Mouse (Mus musculus) heart, embryonic 13.5 days (tissue): ENCODE results near the gene Jtb. TPM values are rescaled to one million over a fixed set of nuclear protein-coding genes. Genes with fewer than 3 reads are reported as not detected.

ENCODE experiments used
- ATAC-seq: fragments of 200-750 bp; cut with Nextera tagmentation; 2 replicates; pipeline ENCODE4 v1.8.0; 2017; ENCODE audit warnings: moderate TSS enrichment; ENCODE audit not compliant: insufficient number of reproducible peaks, low FRiP score, low TSS enrichment; ENCODE audit errors: extremely low read depth
- H3K27ac ChIP-seq: fragments of 300-500 bp; sonication (generic); replicated peaks from 2 replicates; pipeline ENCODE4 v1.5.1; 2015; ENCODE audit warnings: moderate library complexity, mild to moderate bottlenecking, inconsistent platforms
- H3K27me3 ChIP-seq: fragments of 300-500 bp; sonication (generic); replicated peaks from 2 replicates; pipeline ENCODE4 v1.6.1; 2015; ENCODE audit warnings: mild to moderate bottlenecking, inconsistent platforms
- H3K36me3 ChIP-seq: fragments of 300-500 bp; sonication (generic); 2 replicates; pipeline ENCODE4 v1.6.1; 2015; ENCODE audit warnings: mild to moderate bottlenecking, inconsistent platforms
- H3K4me1 ChIP-seq: fragments of 300-500 bp; sonication (generic); 2 replicates; pipeline ENCODE4 v1.6.1; 2015; ENCODE audit warnings: inconsistent platforms
- H3K4me2 ChIP-seq: fragments of 300-500 bp; sonication (generic); 2 replicates; pipeline ENCODE4 v1.6.1; 2015; ENCODE audit warnings: inconsistent platforms, mild to moderate bottlenecking, moderate library complexity
- H3K4me3 ChIP-seq: fragments of 300-500 bp; sonication (generic); 2 replicates; pipeline ENCODE4 v1.5.1; 2015; ENCODE audit warnings: moderate library complexity, mild to moderate bottlenecking, inconsistent platforms
- H3K9ac ChIP-seq: fragments of 300-500 bp; sonication (generic); 2 replicates; pipeline ENCODE4 v1.6.1; 2015; ENCODE audit warnings: inconsistent platforms, mild to moderate bottlenecking, moderate library complexity
- H3K9me3 ChIP-seq: fragments of 300-500 bp; sonication (generic); 2 replicates; pipeline ENCODE4 v1.6.1; 2016; ENCODE audit warnings: inconsistent platforms
- WGBS: fragments of 180-500 bp; shearing (Covaris S2); methylation state at CpG from one replicate; pipeline ENCODE4 v1.1.7; 2015; ENCODE audit warnings: mixed read lengths; 5-methylcytosine and 5-hydroxymethylcytosine counted together
- polyA plus RNA-seq: library from polyadenylated mRNA; unstranded; fragments of >200 nt; fragmentation: Nextera tagmentation; extraction: Ambion mirVana; gene quantifications from 2 replicates; pipeline ENCODE4 v1.2.1, GENCODE M21; 2015

The Jtb gene
- polyA plus RNA-seq, 1 experiment from 2014 or later = 72.2 TPM

DNA sequence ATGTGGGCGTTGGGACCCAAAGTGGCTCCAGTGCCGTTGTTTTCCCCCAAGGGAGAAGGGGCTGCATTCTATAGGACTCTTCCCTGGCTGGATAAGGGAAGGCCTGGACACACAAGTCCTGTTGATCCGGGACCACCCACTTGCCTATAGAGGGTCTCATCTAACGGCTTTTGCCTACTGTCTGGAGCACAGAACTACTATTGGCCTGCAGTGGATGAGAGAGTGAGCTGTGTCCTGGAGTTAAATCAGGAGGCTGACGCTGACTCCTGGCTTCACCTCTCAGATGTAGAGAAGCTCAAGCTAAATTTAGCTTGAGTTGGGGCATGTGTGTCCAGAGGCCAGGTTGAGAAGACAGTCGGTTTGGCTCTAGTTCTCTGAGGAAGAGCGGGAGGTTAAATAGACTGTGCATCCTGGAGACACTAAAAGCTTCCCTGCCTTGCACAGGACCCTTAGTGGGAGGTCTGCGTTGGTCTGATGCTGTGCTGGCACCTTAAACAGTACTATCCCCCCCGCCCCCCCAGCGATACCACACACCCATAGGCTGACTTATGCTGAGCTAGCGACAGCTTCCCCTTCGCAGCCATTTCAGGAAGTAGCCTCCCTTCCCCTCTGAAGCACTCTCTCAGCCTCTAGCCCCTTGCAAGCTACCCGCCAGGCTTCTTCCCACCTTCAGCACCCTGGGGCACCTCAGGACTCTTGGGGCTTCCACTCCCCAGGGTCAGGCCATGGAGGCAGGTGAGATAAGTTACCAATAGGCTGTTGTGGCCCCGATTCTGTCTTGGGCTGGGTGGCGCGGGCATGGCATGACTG, 34.7 kb downstream of the Jtb start:
- Histone ChIP-seq H3K36me3 (peaks cover 62% of the 10 kb centered on the region), H3K27me3 (no peaks in the 10 kb centered on the region), H3K9me3 (no peaks in the 10 kb centered on the region), H3K4me2 (peak overlapping the region; percentile 92), H3K27ac (peak overlapping the region; percentile 99), H3K9ac (peak overlapping the region; percentile 96), H3K4me1 (peaks cover 18% of the 10 kb centered on the region), H3K4me3 (peak overlapping the region; percentile 88)
- peak; percentile 7; the same call in 1 of the 2 replicates for ATAC-seq
- WGBS = 14% methylated on average over 16 of the region's 16 CpGs

DNA sequence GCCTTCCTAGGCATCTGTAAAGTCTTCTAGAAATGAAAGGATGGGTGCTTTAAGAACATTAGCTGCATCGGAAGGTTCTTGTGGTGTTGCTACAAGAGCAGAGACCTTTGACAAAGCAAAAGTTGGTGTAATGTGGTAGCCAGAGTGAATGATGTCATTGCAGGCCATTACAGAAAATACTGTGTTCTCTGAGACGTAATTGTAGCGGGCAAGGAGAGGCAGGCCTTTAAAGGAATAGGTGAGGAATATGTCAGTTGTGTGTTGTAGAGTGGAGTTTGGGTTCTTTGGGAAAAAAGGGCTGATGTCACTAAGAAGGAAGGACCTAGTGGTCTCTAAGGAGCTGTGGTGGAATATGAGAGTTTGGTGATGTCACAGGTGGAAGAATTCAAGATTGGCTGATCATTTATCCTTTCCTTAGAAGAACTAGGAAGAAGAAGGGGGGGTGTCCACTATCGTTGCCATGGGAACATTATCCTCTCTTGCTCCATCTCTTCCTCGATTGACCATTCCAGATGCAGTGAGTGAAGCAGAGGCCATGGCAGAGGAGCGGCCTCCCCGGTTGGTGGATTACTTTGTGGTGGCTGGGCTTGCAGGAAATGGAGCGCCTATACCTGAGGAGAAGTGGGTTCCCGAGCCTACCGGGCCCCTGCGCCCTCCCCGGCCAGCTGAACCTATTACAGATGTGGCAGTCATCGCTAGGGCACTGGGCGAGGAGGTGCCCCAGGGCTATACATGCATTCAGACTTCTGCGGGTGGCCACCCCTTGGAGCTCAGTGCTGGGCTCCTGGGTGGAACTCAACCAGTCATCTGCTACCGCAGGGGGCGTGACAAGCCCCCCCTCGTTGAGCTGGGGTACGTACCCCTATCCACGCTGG, 35.7 kb downstream of the Jtb start:
- H3K4me1 ChIP-seq = peaks cover 18% of the 10 kb centered on the region
- WGBS = 89% methylated on average over 20 of the region's 20 CpGs

DNA sequence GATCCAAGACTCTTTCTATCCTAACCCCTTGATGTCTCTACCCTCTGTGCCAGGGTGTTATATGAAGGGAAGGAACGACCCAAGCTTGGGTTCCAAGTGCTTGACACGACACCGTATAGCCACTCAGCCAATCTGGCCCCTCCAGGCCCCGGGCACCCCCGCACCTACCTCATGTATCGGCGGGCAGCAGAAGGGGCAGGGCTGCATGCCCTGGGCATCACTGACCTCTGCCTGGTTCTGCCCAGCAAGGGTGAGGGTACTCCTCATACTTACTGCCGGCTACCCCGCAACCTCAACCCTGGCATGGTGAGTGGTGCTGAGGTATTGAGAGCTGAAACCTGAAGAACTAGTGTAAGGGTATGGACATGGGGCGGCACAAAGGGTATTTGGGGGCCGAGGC, 36.8 kb downstream of the Jtb start:
- no peak overlapping the region for H3K4me2 ChIP-seq
- H3K9ac ChIP-seq = no peak overlapping the region
- no peak overlapping the region for H3K27ac ChIP-seq
- WGBS = 91% methylated on average over 11 of the region's 11 CpGs
- H3K9me3 ChIP-seq = no peaks in the 10 kb centered on the region
- peaks cover 18% of the 10 kb centered on the region for H3K4me1 ChIP-seq
- peaks cover 62% of the 10 kb centered on the region for H3K36me3 ChIP-seq
- no peak for ATAC-seq
- no peaks in the 10 kb centered on the region for H3K27me3 ChIP-seq
- H3K4me3 ChIP-seq = no peak overlapping the region

More for the DNA sequence above, 35.7 kb downstream of the Jtb start:
- no peak for ATAC-seq
- H3K9me3 ChIP-seq = no peaks in the 10 kb centered on the region
- H3K27me3 ChIP-seq = no peaks in the 10 kb centered on the region
- H3K36me3 ChIP-seq = peaks cover 62% of the 10 kb centered on the region
- peak overlapping the region; percentile 99 for H3K27ac ChIP-seq
- H3K4me2 ChIP-seq = peak overlapping the region; percentile 92
- H3K9ac ChIP-seq = no peak overlapping the region
- H3K4me3 ChIP-seq = peak overlapping the region; percentile 88

DNA sequence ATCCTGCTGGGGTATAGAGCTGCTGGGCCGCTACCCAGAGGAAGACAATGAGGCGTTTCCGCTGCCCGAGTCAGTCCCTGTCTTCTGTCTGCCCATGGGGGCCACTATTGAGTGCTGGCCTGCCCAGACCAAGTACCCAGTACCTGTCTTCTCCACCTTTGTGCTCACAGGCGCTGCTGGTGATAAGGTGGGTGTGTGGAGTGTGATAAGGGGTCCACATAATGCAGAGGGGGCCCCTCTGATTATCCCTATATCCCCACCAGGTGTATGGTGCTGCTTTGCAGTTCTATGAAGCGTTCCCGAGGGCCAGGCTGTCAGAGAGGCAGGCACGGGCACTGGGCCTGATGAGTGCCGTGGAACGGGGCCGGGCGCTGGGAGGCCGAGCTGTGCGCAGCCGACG, 37.6 kb downstream of the Jtb start:
- Histone ChIP-seq H3K9ac (no peak overlapping the region), H3K27ac (no peak overlapping the region), H3K4me3 (no peak overlapping the region), H3K27me3 (no peaks in the 10 kb centered on the region), H3K4me1 (peaks cover 18% of the 10 kb centered on the region), H3K4me2 (no peak overlapping the region), H3K9me3 (no peaks in the 10 kb centered on the region), H3K36me3 (peaks cover 62% of the 10 kb centered on the region)
- WGBS = 88% methylated on average over 16 of the region's 16 CpGs
- no peak for ATAC-seq

DNA sequence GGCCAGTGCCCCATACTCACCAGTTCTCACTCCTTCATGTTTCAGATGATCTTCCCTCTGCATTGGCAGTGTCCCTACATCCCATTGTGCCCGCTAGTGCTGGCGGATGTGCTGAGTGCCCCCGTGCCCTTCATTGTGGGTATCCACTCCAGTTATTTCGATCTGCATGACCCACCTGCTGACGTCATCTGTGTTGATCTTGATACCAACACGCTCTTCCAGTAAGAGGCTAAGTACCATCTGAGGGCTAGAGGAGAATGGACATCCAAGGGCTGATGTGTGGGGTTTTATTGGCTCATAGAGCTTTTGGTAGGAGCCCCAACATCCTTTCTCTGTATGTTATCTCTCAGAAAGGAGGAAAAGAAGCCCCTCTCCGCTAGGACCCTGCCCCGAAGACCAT, 39.4 kb downstream of the Jtb start:
- Histone ChIP-seq H3K27ac (no peak overlapping the region), H3K9me3 (no peaks in the 10 kb centered on the region), H3K27me3 (no peaks in the 10 kb centered on the region), H3K4me3 (no peak overlapping the region), H3K4me1 (peaks cover 15% of the 10 kb centered on the region), H3K36me3 (peaks cover 72% of the 10 kb centered on the region), H3K9ac (no peak overlapping the region), H3K4me2 (no peak overlapping the region)
- WGBS = 84% methylated on average over 8 of the region's 8 CpGs
- no peak for ATAC-seq

DNA sequence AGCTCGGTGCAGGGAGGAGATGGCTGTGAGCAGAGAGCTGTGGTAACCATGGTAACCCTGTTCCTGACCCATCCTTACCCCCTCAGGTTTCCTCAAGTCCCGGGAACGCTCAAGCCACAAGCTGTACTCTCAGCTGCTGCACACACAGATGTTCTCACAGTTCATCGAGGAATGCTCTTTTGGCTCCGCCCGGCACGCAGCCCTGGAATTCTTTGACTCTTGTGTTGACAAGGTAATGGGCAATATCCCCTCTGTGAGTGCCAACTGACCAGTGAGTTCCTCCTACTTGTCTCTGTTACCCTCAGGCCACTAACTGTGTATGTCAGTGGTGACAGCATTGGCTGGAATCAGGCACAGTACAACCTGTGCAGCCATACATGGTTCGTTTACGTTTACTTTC, 40.8 kb downstream of the Jtb start:
- no peaks in the 10 kb centered on the region for H3K27me3 ChIP-seq
- peaks cover 7% of the 10 kb centered on the region for H3K4me1 ChIP-seq
- H3K27ac ChIP-seq = no peak overlapping the region
- H3K4me2 ChIP-seq = no peak overlapping the region
- ATAC-seq = no peak
- H3K9ac ChIP-seq = no peak overlapping the region
- 65% methylated on average over 9 of the region's 9 CpGs for WGBS
- no peaks in the 10 kb centered on the region for H3K9me3 ChIP-seq
- no peak overlapping the region for H3K4me3 ChIP-seq
- peaks cover 86% of the 10 kb centered on the region for H3K36me3 ChIP-seq

DNA sequence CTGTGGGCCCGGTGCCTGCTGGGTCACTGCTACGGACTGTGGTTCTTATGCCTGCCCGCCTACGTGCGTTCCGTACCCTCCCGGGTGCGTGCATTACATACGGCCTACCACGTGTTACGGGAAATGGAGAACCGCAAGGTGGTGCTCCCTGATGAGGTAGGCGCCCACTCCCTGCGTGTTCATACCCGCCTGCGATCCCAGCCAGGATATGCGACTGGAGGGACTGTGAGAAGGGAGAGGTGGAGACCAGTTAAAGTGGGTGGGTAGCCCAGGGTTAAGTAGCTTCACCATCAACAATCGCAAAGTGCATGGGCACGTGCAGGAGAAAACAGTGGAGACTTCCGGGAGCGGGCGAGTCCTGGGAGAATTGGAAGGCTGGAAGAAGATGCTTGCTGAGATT, 42.5 kb downstream of the Jtb start:
- no peak for ATAC-seq
- no peak overlapping the region for H3K27ac ChIP-seq
- 91% methylated on average over 22 of the region's 22 CpGs for WGBS
- H3K9ac ChIP-seq = no peak overlapping the region
- no peaks in the 10 kb centered on the region for H3K27me3 ChIP-seq
- H3K36me3 ChIP-seq = peaks cover 95% of the 10 kb centered on the region
- no peak overlapping the region for H3K4me2 ChIP-seq
- no peak overlapping the region for H3K4me3 ChIP-seq
- no peaks in the 10 kb centered on the region for H3K9me3 ChIP-seq
- peaks cover 12% of the 10 kb centered on the region for H3K4me1 ChIP-seq

DNA sequence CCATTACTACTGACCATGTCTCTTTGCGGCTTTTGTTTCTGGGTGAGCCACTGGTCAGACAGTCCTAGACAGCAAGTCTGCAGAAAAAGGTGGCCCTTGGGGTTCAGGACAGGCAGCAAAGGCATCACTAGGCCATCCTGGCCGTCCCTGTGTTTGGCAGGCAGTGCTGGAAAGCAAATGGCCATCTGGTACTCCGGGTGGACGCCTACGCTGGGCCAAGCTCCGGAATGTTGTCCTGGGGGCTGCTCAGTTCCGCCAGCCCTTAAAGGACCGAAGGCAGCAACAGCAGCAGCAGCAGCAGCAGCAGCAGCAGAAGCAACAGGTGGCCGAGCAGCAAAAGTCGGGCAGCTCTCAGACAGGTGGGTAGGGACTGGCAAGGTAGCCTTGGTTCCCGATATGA, 43.9 kb downstream of the Jtb start:
- Histone ChIP-seq H3K27me3 (no peaks in the 10 kb centered on the region), H3K9ac (no peak overlapping the region), H3K4me2 (no peak overlapping the region), H3K4me3 (no peak overlapping the region), H3K4me1 (peaks cover 12% of the 10 kb centered on the region), H3K36me3 (peaks cover 98% of the 10 kb centered on the region), H3K9me3 (no peaks in the 10 kb centered on the region), H3K27ac (no peak overlapping the region)
- ATAC-seq = no peak
- 88% methylated on average over 11 of the region's 11 CpGs for WGBS

DNA sequence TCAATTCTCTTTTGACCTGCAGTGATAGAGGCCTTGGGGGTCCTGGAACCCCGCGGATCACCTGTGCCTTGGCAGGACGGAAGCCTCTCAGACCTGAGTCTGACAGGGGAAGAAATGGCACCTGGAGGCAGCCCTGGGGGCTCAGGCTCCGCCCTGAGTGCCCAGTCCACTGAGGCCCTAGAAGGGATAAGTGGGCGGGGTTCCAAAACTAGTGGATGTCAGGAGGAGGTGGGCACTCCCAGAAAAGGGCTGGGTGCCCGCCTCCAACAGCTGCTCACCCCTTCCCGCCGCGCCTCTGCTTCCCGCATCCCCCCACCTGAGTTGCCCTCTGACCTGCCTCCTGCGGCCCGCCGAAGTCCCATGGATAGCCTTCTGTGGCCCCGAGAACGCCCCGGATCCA, 45.5 kb downstream of the Jtb start:
- no peaks in the 10 kb centered on the region for H3K27me3 ChIP-seq
- no peak overlapping the region for H3K4me3 ChIP-seq
- peaks cover 93% of the 10 kb centered on the region for H3K36me3 ChIP-seq
- no peak overlapping the region for H3K9ac ChIP-seq
- no peak; the same call in 1 of the 2 replicates for ATAC-seq
- H3K4me1 ChIP-seq = peaks cover 12% of the 10 kb centered on the region
- H3K4me2 ChIP-seq = no peak overlapping the region
- no peaks in the 10 kb centered on the region for H3K9me3 ChIP-seq
- 36% methylated on average over 16 of the region's 16 CpGs for WGBS
- no peak overlapping the region for H3K27ac ChIP-seq

DNA sequence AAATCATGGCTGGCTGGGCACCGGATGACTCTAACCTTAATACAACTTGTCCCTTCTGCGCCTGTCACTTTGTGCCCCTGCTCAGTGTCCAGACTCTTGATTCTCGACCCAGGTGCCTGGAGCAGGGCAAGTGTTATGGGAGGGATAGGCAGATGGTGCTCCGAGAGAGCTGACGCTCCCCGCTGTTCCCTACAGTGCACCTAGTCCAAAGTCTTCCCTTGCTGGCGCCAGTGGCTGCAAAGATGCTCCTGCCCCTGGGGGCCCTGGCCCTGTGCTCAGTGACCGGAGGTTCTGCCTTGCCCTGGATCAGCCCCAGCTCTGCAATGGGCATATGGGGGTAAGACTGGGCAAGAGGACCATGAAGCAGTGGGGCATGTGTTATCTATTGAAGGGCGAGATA, 46.4 kb downstream of the Jtb start:
- no peak for ATAC-seq
- Histone ChIP-seq H3K9ac (no peak overlapping the region), H3K9me3 (no peaks in the 10 kb centered on the region), H3K4me1 (peaks cover 12% of the 10 kb centered on the region), H3K27me3 (no peaks in the 10 kb centered on the region), H3K36me3 (peaks cover 84% of the 10 kb centered on the region), H3K4me2 (no peak overlapping the region), H3K27ac (no peak overlapping the region), H3K4me3 (no peak overlapping the region)
- 87% methylated on average over 9 of the region's 9 CpGs for WGBS

DNA sequence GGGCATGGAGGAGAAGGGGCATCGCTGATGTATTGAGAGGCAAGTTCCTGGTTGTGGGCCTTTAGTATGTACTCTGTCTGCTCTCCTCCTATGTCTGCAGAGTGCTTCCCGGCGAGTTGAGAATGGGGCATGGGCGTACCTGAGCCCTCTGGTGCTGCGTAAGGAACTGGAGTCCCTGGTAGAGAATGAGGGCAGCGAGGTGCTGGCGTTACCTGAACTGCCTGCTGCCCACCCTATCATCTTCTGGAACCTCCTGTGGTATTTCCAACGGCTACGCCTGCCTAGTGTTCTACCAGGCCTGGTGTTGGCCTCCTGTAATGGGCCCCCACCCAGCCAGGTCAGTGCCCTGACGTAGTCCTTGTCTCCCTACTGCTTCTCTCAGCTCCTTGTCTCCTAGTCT, 46.8 kb downstream of the Jtb start:
- H3K4me3 ChIP-seq = no peak overlapping the region
- H3K9ac ChIP-seq = no peak overlapping the region
- H3K27me3 ChIP-seq = no peaks in the 10 kb centered on the region
- H3K9me3 ChIP-seq = no peaks in the 10 kb centered on the region
- H3K27ac ChIP-seq = no peak overlapping the region
- H3K4me2 ChIP-seq = no peak overlapping the region
- peaks cover 12% of the 10 kb centered on the region for H3K4me1 ChIP-seq
- 90% methylated on average over 10 of the region's 10 CpGs for WGBS
- ATAC-seq = no peak
- peaks cover 79% of the 10 kb centered on the region for H3K36me3 ChIP-seq
